Mouse (Mus musculus): ENCODE results near the gene Med27. TPM values are rescaled to one million over a fixed set of nuclear protein-coding genes. Genes with fewer than 3 reads are reported as not detected.

The Med27 gene
- total RNA-seq, 2 experiments from 2014 or later: 39.5 to 41.5 TPM

GRCm38 (mm10) chr2:29391996-29392395 lies 45.4 kb downstream of the Med27 start:
- no peak for DNase-seq (ENCODE audit: low spot score in 2 of 2)

- DNase-seq (ENCODE audit: low spot score in 2 of 2): no peak
Observed at GRCm38 (mm10) chr2:29400234-29400633, 53.6 kb downstream of the Med27 start.

- no peak for DNase-seq (ENCODE audit: low spot score in 2 of 2)
Observed at GRCm38 (mm10) chr2:29400812-29401211, 54.2 kb downstream of the Med27 start.

- no peak for DNase-seq (ENCODE audit: low spot score in 2 of 2)
Observed at GRCm38 (mm10) chr2:29401868-29402267, 55.2 kb downstream of the Med27 start.

GRCm38 (mm10) chr2:29402550-29403076 lies 56.0 kb downstream of the Med27 start:
- DNase-seq (ENCODE audit: low spot score in 2 of 2): no peak

GRCm38 (mm10) chr2:29403799-29404530 lies 57.3 kb downstream of the Med27 start:
- no peak for DNase-seq (ENCODE audit: low spot score in 2 of 2)

GRCm38 (mm10) chr2:29404931-29405330 lies 58.3 kb downstream of the Med27 start:
- no peak for DNase-seq (ENCODE audit: low spot score in 2 of 2)

- DNase-seq (ENCODE audit: low spot score in 2 of 2): no peak
Observed at GRCm38 (mm10) chr2:29405848-29406247, 59.2 kb downstream of the Med27 start.

GRCm38 (mm10) chr2:29407350-29407749 lies 60.7 kb downstream of the Med27 start:
- no peak for DNase-seq (ENCODE audit: low spot score in 2 of 2)

GRCm38 (mm10) chr2:29407764-29408163 lies 61.1 kb downstream of the Med27 start:
- DNase-seq (ENCODE audit: low spot score in 2 of 2): no peak

GRCm38 (mm10) chr2:29410884-29411283 lies 64.3 kb downstream of the Med27 start:
- no peak for DNase-seq (ENCODE audit: low spot score in 2 of 2)

- no peak for DNase-seq (ENCODE audit: low spot score in 2 of 2)
Observed at GRCm38 (mm10) chr2:29412458-29412857, 65.8 kb downstream of the Med27 start.

GRCm38 (mm10) chr2:29413259-29413993 lies 66.8 kb downstream of the Med27 start:
- no peak for DNase-seq (ENCODE audit: low spot score in 2 of 2)

GRCm38 (mm10) chr2:29414852-29415473 lies 68.3 kb downstream of the Med27 start:
- DNase-seq (ENCODE audit: low spot score in 2 of 2): no peak

- no peak for DNase-seq (ENCODE audit: low spot score in 2 of 2)
Observed at GRCm38 (mm10) chr2:29418498-29418897, 71.9 kb downstream of the Med27 start.

- DNase-seq (ENCODE audit: low spot score in 2 of 2): no peak
Observed at GRCm38 (mm10) chr2:29419434-29419833, 72.8 kb downstream of the Med27 start.

- DNase-seq (ENCODE audit: low spot score in 2 of 2): no peak
Observed at GRCm38 (mm10) chr2:29419946-29420345, 73.3 kb downstream of the Med27 start.

- DNase-seq (ENCODE audit: low spot score in 2 of 2): no peak
Observed at GRCm38 (mm10) chr2:29422126-29422840, 75.7 kb downstream of the Med27 start.

GRCm38 (mm10) chr2:29423059-29423458 lies 76.4 kb downstream of the Med27 start:
- no peak for DNase-seq (ENCODE audit: low spot score in 2 of 2)

GRCm38 (mm10) chr2:29425386-29425785 lies 78.8 kb downstream of the Med27 start:
- DNase-seq (ENCODE audit: low spot score in 2 of 2): no peak

- DNase-seq (ENCODE audit: low spot score in 2 of 2): no peak
Observed at GRCm38 (mm10) chr2:29426684-29427083, 80.1 kb downstream of the Med27 start.

All from layer of hippocampus, postnatal 10 days (tissue).